Mouse (Mus musculus) c-Kit-positive CD71-positive TER-119-positive erythroid progenitor cells, embryonic 14.5 days (primary cell): ENCODE results near the gene Cfap73.

ENCODE experiments used
- DNase-seq: peaks from one replicate; pipeline ENCODE4 v3.0.0-alpha.2; 2013; ENCODE audit warnings: low spot score

Cfap73 gene

DNA sequence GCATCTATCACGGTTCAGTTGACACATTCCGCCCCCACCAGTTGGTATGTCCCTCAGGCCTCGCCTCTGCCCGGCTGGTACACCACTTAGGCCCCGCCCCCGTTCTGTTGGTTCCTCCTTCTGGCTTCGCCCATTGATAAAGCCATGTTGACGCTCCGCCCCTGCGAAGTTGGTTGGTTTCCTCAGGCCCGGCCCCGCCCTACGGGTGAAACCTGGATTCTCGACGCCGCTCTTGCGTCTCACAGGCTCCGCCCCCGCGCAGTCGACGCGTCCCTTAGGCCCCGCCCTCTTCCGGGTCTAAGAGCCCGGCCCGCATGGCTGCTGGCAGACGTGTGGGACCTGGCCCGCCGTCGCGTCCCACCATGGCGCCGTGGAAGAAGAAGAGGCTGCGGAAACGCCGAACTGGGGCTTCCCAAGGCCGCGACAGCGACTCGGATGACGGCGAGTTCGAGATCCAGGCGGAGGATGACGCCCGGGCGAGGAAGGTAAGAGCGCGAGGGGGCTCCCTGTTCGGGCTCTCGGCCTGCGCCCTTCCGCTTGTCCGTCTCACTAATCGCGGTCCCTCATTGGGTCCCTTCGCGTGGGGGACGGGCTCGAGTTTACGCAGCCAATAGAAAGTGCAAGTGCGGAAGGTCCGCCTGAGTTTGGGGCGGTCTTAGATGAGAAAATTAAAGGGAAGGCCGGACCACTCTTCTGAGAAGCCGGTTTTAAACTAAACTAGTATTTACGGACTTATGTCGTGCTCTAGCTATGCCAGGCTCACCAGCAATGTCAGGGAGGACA, 21.0 kb downstream of the Cfap73 start:
- DNase-seq, result peak; percentile 100

DNA sequence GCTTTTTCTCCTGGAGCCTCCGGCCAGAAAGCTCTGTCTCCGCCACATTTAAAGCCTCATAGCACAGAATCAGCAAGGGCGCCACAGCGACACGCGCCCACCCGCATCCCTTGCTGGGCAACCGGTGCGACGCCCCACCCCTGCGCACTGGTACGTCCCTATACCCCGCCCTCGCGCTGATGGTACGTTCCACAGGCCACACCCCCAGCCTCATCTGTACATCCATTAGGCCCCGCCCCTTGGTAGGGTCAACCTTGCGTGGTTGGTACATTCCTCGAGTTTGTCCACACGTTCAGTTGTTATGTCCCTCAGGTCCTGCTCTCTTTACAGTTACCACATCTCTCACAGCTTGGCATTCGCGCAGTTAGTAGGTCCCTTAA, 21.6 kb downstream of the Cfap73 start, which contains the start of the genes Rita1 and Ddx54:
Gene Rita1 (minus strand): TSS at position 148 of the 380 bp plus-strand sequence.
Gene Ddx54 (plus strand): TSS at position 298 of the 380 bp plus-strand sequence.
- DNase-seq, result peak; percentile 96

DNA sequence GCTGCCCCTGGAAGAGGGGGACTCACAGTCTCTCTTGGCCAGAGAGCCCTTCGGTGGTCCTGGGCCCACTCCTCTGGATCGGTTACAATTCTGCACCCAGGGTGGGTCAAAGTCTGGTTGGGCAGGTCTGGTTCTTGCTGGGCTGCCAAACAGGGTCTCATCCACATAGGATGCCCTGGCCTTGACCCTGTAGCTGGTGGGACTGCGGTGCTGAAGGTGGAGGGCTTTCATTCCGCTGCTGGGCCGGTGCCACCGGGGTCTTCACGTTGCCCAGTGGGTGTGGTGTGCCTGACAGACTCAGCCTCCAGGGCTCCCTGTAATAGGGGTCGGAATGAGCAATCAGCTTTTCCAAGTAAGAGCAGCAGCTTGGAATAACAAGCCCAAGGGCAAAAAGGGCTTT, 22.6 kb downstream of the Cfap73 start:
- DNase-seq, result no peak

DNA sequence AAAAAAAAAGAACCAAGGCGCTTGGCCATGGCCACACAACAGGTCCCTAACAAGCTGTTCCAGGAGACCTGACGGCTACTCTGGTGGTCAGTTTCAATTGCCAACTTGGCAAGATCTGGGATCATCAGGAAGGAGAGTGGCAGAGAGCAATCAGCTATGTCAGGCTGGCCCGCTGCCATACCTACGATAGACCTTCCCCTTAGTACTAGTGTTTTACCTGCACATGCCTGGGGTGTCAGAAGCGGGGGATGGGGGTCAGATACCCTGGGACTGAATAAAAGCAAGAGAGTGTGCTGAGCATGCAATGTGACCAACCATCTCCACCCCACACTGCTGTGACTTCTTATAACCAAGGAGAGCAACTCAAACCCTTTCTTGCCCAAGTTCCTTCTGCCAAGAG, 23.1 kb downstream of the Cfap73 start:
- no peak for DNase-seq

DNA sequence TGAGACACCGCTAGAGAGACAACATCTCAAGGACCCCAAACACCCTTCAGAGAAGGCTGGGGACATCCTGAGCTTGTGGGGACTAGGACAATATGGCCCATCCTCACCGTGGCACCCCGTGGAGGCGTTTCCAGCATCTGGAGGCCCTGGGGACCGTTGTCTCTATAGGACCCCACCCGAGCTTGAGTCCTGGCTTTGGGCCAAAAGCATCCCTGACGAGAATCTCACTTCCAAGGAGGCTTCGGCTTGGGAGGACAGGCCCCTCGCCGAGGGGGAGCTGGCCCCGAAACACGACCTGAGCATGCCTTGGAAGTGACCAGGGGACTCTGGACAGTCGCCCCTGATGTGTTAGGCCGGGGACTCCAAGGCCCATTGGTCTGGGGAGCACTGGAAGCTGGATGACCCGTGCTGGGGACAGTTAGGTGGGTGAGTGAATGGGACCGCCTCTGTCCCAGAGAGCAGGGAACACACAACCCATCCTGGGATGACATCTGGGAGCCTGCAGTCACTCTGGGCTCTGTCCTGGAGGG, 24.7 kb downstream of the Cfap73 start:
- DNase-seq, result no peak

DNA sequence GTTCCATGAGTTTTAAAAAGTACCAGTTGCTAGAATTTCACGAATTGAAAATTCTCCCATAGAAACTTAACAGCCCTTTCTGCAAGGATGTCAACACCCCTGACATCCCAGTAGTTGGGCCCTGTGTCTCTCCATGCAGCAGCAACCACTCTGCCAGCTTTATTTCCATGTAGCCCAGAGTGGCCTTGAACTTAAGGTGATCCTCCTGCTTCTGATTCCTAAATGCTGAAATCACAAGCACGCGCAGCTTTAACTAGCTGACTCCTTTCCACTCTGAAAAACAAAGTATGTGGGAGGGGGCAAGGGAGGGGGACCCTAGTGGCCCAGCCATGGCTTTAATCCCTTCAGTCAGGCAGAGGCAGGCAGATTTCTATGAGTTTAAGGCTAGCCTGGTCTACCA, 26.7 kb downstream of the Cfap73 start:
- no peak for DNase-seq

DNA sequence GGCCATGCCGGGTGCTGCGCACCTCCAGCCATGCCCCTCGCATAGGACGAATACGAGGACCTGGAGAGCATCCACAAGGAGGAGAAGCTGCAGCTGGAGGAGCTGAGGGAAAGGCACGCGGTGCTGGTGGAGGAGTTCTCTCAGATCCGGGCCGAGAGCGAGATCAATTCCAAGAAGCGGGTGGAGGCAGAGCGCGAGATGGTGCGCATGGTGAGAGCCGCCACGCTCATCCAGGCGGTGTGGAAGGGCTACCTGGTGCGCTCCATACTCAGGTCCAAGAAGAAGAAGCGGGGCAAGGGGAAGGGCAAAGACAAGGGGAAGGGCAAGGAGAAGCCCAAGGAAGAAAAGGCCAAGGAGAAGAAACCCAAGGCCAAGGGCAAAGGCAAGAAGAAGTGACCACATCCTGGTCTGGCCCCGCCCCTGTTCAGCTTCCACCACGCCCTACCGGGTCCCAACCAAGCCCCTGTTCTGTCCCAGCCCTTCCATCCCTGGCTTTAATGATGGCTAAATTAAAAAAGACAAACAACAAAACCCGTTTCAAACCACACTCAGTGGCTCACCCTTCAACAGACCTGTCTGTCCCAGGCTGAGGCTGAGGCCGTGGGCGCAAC, 27.3 kb downstream of the Cfap73 start:
- no peak for DNase-seq

DNA sequence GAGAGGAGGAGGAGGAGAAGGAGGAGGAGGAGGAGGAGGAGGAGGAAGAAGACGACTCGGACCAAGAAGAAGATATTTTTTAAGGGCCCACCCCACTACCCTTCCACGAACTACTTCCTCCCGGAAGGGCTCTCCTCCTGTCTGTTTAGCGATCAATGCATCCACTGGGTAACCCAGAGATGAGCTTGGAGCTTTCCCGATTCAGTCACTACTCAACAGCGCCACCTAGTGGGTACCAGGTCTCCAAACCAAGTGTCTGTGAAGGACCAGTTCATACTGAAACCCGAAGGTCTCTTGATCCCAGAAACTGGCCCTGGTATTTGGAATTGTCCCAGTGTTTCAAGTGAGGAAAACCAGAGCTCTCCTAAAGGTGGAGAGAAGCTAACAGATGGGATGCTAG, 28.3 kb downstream of the Cfap73 start:
- peak; percentile 95 for DNase-seq

DNA sequence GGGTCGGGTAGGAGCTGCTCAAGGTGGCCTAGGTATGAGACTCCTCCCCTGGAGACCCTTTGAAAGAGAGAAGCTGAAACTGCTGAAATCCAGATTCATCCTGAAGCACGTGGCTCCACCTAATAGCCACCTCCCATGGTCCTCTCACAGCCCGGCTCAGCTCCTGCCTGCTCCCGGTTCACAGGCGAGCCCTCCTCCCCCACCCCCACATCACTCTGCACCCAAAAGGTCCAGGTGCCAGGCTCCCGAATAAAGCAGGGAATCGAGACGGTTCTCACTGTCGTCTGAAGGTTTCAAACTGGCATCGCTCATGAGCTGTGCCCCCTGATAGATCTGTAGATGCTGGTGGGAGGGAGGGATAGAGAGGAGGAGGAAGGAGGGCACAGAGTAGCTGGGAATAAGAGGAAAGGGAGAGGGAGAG, 28.8 kb downstream of the Cfap73 start:
- no peak for DNase-seq

DNA sequence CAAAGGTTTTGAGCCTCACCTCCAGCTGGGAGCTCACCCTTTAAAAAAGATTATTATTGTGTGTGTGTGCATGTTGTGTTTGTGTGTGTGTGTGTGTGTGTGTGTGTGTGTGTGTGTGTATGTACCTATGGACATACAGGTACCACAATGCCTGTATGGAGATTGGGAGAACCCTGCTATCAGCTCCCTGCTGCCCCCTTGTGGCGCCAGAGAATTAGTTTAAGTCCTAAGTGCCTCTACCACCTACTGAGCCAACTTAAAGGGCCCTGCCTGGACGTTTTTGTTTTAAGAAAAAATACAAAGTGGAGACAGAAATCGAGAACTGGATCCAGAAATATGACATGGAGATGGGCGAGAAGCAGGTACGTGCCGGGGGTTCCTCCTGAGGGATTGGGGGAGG, 29.2 kb downstream of the Cfap73 start:
- peak; percentile 89 for DNase-seq

DNA sequence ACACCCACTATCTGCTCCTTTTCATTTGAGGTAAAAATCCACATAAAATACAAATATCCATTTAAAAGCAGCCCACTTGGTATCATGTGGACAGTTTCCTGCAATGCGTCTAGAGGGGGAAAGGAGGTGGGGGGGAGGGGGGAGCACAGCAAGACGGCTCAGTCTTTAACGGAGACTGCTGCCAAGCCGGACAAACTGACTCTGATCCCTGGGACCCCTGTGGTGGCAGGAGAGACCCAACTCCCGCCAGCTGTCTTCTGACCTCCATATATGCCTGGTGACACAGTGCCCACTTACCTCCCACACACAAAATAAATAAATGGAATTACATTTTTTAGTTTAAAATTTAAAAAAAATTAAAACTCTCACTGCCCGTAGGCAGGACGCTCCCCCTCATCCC, 30.5 kb downstream of the Cfap73 start:
- DNase-seq, result no peak

DNA sequence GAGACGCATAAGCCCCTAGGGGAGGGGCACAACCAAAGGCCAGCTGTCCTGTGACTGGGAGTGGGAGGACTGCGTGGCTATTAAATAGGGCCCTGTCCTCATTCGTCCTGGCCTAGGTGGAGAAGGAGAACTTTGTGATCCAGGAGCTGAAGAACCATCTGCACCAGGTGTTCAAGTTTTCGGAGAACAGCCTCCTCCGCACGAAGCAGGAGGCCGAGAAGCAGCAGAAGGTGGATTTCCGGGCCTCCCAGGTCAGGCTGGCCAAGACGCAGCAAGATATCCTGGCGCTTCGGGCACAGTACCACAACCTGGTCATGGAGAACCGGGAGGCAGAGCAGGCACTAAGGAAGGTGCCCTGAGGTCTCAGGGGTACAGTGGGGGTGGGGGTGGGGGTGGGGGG, 31.8 kb downstream of the Cfap73 start:
- no peak for DNase-seq

DNA sequence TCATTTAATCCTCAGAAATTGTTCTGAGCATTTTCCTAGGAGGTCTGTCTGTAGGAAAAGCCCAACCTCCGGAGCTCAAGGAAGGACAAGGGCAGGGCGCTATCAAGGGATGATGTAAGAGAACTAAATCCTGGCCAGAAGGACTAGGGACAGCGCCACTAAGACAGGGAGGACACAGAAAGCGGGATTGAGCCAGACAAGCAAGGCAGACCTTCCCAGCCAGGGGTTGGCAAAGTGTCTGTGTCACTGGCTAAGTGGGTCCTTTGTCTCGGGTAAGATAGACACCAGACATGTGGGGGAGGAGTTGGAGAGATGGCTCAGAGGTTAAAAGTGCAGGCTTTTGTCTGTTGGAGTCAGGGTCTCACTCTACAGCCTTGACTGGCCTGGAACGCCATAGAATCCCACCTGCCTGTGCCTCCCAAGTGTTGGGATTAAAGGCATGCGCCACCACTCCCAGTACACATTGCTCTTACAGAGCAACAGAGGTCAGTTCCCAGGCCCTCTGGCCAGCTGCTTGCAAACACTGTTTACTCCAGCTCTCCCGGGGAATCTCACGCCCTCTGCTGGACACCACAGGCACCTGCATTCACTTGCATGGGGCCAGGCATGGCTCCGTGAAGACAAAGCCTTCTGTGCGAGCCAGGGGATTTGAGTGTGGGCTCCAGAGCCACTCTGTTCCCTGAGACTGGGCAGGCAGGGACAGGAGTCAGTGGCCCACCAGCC, 32.9 kb downstream of the Cfap73 start:
- no peak for DNase-seq

DNA sequence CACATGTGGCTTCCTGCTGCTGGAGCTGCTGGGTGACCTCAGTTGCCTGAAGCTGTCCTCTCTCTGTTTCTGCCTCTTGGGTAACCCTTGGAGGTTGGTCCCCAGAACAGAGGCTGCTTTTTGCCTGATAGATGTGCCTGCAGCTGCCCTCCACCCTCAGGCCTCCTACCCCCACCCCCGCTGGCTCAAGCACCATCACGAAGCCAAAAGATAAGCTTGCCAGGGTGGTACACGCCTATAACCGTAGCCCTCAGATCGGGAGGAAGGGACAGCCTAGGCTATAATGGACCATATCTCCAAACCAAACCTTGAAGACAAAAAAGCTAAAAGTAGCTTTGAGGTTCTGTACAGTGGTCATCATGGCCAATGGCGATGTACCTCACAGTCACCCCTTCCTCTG, 34.4 kb downstream of the Cfap73 start:
- DNase-seq, result no peak

DNA sequence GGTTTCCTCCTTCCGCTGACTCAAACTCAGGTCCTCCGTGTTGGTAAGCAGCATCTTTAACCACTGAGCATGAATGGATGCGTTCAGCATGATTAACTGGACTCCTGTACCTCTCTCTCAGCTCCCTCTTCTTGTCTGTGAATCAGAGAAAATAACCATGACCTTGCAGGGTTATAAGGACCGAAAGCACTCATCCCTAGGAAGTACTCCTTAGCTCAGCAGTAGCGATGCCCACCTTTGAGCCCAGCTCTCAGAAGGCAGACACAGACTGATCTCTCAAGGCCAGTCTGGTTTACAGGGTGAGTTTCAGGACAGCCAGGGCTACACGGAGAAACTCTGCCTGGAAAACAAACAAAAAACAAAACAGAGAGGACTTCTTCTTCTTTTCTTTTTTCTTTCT, 39.5 kb downstream of the Cfap73 start:
- no peak for DNase-seq

DNA sequence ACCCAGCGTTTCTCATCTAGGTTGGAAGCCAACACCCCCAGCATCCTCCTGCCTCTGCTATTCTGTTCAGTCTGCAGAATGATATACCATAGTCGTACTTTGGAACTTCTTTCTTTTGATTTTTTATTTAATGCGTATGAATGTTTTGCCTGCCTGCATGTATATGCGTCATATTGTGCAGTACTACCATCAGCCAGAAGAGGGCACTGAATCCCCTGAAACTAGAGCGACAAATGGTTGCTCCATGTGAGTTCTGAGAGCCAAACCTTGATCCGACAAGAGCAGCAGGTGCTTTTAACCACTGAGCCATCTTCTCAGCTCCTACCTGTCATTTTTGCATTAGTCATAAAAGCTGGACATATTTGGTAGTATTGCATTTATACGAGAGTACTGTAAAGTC, 41.9 kb downstream of the Cfap73 start:
- no peak for DNase-seq

DNA sequence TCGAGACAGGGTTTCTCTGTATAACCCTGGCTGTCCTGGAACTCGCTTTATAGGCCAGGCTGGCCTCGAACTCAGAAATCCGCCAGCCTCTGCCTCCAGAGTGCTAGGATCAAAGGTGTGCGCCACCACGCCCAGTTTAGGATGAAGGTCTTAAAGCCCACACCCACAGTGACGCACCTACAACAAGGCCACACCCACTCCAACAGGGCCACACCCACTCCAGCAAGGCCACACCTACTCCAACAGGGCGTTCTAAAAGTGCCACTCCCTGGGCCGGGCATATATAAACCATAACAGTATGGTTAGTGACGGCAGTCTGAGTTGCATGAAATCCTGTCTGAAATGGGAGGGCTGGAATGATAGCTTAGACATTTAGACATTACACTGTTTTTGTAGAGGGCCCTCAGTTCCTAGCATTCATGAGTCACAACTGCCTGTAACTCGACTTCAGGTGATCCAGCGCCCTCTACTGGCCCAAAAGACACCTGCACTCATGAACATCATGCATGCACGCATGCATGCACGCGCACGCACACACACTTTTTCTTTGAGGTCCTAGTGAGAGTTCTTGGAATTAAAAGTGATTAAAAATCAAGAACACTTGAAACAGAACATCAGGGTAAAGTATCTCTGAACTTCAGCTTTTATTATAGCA, 43.6 kb downstream of the Cfap73 start:
- no peak for DNase-seq

DNA sequence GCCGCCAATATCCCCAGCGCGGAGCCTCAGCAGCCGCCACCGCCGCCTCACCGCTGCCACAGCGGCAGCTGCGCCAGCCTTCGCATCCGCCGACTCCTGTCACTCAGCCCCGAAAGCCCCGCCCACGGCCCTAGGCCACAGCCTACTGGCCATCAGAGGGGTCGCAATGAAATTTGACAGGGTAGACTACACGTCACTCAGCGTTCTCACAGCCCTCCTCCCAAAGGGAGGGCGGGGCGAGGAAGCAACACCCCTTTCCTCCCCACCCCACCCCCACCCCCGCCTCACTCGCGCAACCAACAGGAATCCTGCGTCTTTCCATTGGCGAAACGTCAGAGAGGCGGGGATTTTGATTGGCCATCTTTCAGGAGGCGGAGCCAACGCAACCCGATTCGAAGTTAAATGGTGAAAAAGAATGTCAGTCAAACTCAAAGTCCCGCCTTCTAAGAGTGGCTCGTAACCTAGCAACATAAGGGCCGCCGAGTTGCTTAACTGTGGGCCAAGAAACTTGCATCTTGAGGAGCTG, 45.4 kb downstream of the Cfap73 start, which contains the start of the genes Tpcn1 and Iqcd:
Gene Tpcn1 (minus strand): TSS at position 105 of the 526 bp plus-strand sequence.
Gene Iqcd (plus strand): TSS at position 448 of the 526 bp plus-strand sequence.
- DNase-seq, result peak; percentile 98

DNA sequence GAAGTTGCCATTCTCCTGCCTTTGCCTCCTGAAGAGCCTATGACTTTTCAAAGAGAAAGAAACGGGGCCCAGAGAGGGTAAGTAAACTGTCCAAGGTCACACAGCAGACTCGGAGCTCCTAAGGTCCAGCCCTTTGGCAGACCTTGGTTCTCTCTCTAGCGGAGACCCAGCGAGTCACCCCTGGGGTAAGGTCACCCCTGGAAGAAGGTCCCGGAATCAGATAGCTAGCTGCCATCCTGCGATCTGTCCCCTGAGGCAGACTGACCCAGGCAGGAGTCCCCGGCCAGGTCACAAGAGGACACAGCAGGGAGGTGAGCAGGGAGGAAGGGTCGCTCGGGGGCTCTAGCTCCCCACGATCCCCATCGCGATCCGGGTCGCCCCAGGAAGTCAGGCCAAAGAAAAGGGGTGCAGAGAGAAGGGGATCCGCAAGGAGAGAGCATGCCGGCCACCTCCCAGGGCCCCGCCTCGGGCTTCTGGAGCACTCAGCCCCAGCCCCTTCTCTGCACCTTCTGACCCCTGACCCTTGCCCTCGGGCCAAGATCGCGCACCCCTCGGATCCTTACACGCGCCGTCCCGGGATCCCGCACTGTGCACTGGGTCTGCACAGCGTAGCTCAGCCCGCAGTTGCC, 46.0 kb downstream of the Cfap73 start:
- DNase-seq, result no peak

DNA sequence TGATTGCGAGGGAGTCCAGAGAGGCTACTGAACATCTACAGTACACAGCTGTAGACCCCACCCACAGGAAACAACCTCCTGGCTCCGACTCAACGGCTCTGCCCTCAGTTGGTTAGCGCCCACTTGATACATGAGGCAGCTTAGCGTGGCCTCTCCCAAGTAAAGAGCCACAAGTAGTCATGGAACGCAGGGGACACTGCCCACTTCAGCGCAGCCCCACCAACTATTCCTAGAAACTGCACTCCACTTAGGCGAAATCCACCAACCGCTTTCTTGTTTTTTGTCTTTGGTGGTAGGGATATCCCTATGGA, 46.5 kb downstream of the Cfap73 start:
- DNase-seq, result no peak
